Mouse (Mus musculus) macrophage (primary cell): ENCODE measurements around the gene Parvb. TPM values are rescaled to one million over a fixed set of nuclear protein-coding genes. Genes with fewer than 3 reads are reported as not detected.
A peak's percentile ranks its signal among the peaks of the same experiment; 100 is the strongest.

Source experiments
- H3K27ac ChIP-seq: fragments of 350-480 bp; formaldehyde crosslinking; 2 replicates; pipeline ENCODE4 v1.9.0; 2021
- H3K36me3 ChIP-seq: fragments of 350-480 bp; formaldehyde crosslinking; 2 replicates; pipeline ENCODE4 v1.9.0; 2021; ENCODE audit errors: inconsistent target
- H3K4me3 ChIP-seq: fragments of 350-480 bp; formaldehyde crosslinking; 2 replicates; pipeline ENCODE4 v1.9.0; 2021; ENCODE audit errors: inconsistent target
- H3K79me2 ChIP-seq: fragments of 350-480 bp; formaldehyde crosslinking; 2 replicates; pipeline ENCODE4 v1.9.0; 2021; ENCODE audit errors: inconsistent target
- WGBS: methylation state at CpG from one replicate; pipeline ENCODE4 v1.1.7; 2026; ENCODE audit warnings: inconsistent platforms; ENCODE audit not compliant: missing documents; 5-methylcytosine and 5-hydroxymethylcytosine counted together
- polyA plus RNA-seq: library from polyadenylated mRNA; stranded (reverse); fragments of 250-400 nt; gene quantifications from 3 replicates; pipeline ENCODE4 v1.2.4, GENCODE M21; 2018; ENCODE audit warnings: inconsistent platforms

Parvb gene
- polyA plus RNA-seq, 1 experiment from 2014 or later = 42.1 TPM

DNA sequence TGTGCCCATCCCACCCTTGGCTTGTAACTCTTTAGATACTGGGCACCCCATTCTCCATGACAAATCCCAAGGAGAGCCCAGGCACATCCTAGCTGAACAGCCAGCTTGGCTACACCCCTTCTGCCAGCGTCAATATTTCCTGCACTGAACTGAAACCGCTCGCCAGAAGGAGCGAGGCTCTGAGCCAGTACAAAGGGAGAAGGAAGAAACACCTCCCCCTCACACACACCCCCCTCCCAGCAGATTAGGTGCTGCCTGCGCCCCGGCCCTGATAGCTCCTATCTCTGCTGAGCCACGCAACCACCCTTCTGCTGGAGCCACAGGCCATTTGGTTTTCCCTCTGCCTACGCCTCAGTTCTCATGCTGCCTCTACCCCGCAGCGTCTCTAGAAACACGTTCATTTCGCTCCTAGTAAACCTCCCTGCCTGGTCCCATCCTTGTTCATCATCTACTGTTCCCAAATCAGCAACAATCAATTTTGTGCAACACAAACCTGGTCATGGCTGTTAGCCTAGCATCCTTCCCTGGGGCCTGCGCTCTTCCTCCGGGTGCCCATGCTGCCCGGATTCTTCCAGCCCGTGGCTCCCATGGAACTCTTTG is 630 bp upstream of the Parvb start:
- peak overlapping the region; percentile 49 for H3K4me3 ChIP-seq
- H3K36me3 ChIP-seq = no peaks in the 10 kb centered on the region
- WGBS = 2% methylated on average over 16 of the region's 16 CpGs
- H3K27ac ChIP-seq = peak overlapping the region; percentile 54
- peaks cover 34% of the 10 kb centered on the region for H3K79me2 ChIP-seq

GRCm38 (mm10) chr15:84232609-84233008 is 766 bp downstream of the Parvb start:
- WGBS = 79% methylated on average over 8 of the region's 8 CpGs
- H3K4me3 ChIP-seq = peak overlapping the region; percentile 49

DNA sequence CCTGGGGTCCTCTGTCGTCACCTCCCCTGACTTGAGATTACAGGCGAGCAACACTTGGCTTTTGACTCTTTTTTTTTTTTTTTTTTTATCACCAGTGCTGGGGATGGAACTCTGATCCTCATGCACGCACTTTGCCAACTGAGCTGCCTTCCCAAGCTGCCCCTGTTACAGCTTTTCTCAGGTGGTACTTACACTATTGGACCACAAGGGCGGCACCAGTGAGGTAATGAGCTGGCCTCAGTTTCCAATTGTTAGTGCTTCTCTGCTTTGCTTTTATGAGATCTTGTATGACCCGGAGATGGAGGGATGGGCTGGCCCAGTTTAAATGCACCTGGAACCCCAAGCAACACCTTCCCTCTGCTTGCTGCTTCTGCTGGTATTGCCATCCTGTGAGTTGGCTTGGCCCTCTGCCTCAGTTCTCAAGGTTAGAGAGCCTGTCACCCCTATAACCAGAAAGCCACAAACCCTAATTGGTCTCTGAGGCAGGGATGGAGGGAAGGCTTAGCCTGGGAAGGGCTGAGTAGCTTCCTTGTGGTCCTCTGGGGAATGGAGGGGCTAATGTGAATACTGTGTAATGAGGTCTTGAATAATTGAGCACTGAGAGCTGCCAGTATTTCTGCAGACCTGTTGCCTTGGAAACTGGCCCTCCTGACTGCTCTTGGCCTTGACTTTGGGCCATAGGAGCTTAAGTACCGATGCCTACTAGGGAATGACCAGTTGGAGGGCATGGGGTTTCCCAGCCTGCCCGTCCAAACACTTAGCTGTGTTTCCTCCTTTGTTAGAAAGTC is 3.1 kb downstream of the Parvb start:
- Histone ChIP-seq H3K4me3 (no peak overlapping the region), H3K36me3 (no peaks in the 10 kb centered on the region), H3K27ac (peak overlapping the region; percentile 93), H3K79me2 (peaks cover 72% of the 10 kb centered on the region)
- 73% methylated on average over 6 of the region's 7 CpGs for WGBS

More at GRCm38 (mm10) chr15:84232609-84233008, 766 bp downstream of the Parvb start:
- Histone ChIP-seq H3K36me3 (no peaks in the 10 kb centered on the region), H3K27ac (peak overlapping the region; percentile 48), H3K79me2 (peaks cover 48% of the 10 kb centered on the region)

- Histone ChIP-seq H3K36me3 (no peaks in the 10 kb centered on the region), H3K79me2 (peaks cover 79% of the 10 kb centered on the region), H3K27ac (peak overlapping the region; percentile 93), H3K4me3 (no peak overlapping the region)
- 3% methylated on average over 7 of the region's 7 CpGs for WGBS
These were observed 3.8 kb downstream of the Parvb start for GRCm38 (mm10) chr15:84235646-84236045.

GRCm38 (mm10) chr15:84238552-84238951 is 6.7 kb downstream of the Parvb start:
- WGBS = 94% methylated on average over 13 of the region's 15 CpGs
- Histone ChIP-seq H3K79me2 (peaks cover 92% of the 10 kb centered on the region), H3K4me3 (no peak overlapping the region), H3K27ac (no peak overlapping the region), H3K36me3 (no peaks in the 10 kb centered on the region; the same call in 1 of the 2 replicates)

DNA sequence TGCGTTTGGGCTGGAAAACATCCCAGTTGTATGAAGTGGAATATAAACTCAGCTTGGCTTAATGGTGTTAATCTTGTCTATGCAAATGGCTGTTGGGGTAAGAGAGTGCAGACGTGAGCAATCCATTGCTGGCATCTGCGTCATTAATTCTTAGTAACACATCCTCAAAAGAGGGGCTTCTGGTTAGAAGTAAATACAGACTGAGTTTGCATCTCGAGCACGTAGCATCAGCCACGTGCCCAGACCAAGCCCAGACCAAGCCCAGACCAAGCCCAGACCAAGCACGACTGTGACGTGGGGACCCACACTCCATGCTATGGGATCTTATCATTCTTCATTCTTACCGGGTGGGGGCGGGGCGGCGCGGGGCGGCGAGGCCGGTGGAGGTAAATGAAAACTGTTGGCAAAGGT is 7.2 kb downstream of the Parvb start:
- no peak overlapping the region for H3K27ac ChIP-seq
- peaks cover 92% of the 10 kb centered on the region for H3K79me2 ChIP-seq
- WGBS = 72% methylated on average over 15 of the region's 16 CpGs
- no peaks in the 10 kb centered on the region; the same call in 1 of the 2 replicates for H3K36me3 ChIP-seq
- no peak overlapping the region for H3K4me3 ChIP-seq

DNA sequence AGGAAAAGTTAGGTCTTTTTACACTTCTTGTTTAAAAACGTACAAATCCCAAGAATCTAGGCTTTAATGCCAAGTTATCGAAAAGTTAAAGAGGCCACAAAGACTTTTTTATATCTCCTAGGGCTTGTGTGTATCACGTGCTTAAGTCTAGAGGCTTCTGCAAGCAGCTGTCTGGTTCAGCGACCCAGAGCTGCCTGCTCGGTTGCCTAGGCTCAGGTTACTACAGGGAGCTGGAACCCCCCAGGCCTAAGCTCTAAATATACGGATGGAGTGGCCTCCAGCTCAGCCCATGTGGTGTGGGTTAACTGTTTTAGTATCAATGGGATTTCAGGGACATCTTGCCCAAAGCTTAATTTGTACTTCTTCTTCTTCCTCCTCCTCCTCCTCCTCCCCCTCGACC is 9.7 kb downstream of the Parvb start:
- H3K4me3 ChIP-seq = no peak overlapping the region

GRCm38 (mm10) chr15:84245104-84245503 is 13.3 kb downstream of the Parvb start:
- no peak overlapping the region for H3K4me3 ChIP-seq
- H3K27ac ChIP-seq = peak overlapping the region; percentile 49
- H3K79me2 ChIP-seq = peaks cover 99% of the 10 kb centered on the region
- WGBS = 77% methylated on average over 6 of the region's 7 CpGs
- no peaks in the 10 kb centered on the region; the same call in 1 of the 2 replicates for H3K36me3 ChIP-seq

More for the DNA sequence above, 9.7 kb downstream of the Parvb start:
- no peaks in the 10 kb centered on the region; the same call in 1 of the 2 replicates for H3K36me3 ChIP-seq
- H3K27ac ChIP-seq = no peak overlapping the region
- 89% methylated on average over 7 of the region's 7 CpGs for WGBS
- peaks cover 99% of the 10 kb centered on the region for H3K79me2 ChIP-seq

- no peaks in the 10 kb centered on the region; the same call in 1 of the 2 replicates for H3K36me3 ChIP-seq
- 65% methylated on average over 6 of the region's 6 CpGs for WGBS
- H3K27ac ChIP-seq = peak overlapping the region; percentile 49
- H3K79me2 ChIP-seq = peaks cover 99% of the 10 kb centered on the region
- H3K4me3 ChIP-seq = no peak overlapping the region
These were observed 14.4 kb downstream of the Parvb start for GRCm38 (mm10) chr15:84246195-84246594.

- 98% methylated on average over 3 of the region's 3 CpGs for WGBS
- H3K27ac ChIP-seq = no peak overlapping the region
- peaks cover 99% of the 10 kb centered on the region for H3K79me2 ChIP-seq
- H3K36me3 ChIP-seq = no peaks in the 10 kb centered on the region; the same call in 1 of the 2 replicates
- H3K4me3 ChIP-seq = no peak overlapping the region
These were observed 15.5 kb downstream of the Parvb start for GRCm38 (mm10) chr15:84247309-84247708.

GRCm38 (mm10) chr15:84251227-84251626 is 19.4 kb downstream of the Parvb start:
- H3K79me2 ChIP-seq = peaks cover 97% of the 10 kb centered on the region
- 94% methylated on average over 13 of the region's 13 CpGs for WGBS
- no peak overlapping the region for H3K4me3 ChIP-seq
- H3K36me3 ChIP-seq = no peaks in the 10 kb centered on the region
- H3K27ac ChIP-seq = no peak overlapping the region

DNA sequence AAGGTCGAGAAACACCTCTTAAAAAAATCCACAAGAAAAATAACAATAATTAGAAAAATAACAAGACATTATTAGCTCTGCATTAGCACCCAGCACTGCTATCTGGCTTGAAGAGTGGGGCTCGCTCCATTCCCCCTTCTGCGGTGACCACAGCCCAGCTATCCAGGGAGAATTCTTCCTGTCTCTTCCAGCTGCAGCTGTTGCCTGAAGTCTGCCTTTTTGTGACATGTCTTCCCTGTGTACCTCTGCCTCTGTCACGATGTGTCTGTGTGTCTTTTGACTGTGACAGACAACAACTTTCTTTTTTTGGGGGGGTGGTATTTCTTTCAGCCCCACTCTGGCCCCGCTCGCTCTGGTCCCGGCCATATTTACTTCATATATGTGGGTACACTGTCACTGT is 20.8 kb downstream of the Parvb start:
- no peaks in the 10 kb centered on the region for H3K36me3 ChIP-seq
- H3K79me2 ChIP-seq = peaks cover 93% of the 10 kb centered on the region
- 97% methylated on average over 7 of the region's 7 CpGs for WGBS
- H3K27ac ChIP-seq = no peak overlapping the region
- no peak overlapping the region for H3K4me3 ChIP-seq

GRCm38 (mm10) chr15:84253757-84254156 is 21.9 kb downstream of the Parvb start:
- Histone ChIP-seq H3K4me3 (no peak overlapping the region), H3K36me3 (no peaks in the 10 kb centered on the region), H3K27ac (no peak overlapping the region), H3K79me2 (peaks cover 93% of the 10 kb centered on the region)
- WGBS = 85% methylated on average over 11 of the region's 11 CpGs

- peaks cover 93% of the 10 kb centered on the region for H3K79me2 ChIP-seq
- 80% methylated on average over 7 of the region's 8 CpGs for WGBS
- H3K27ac ChIP-seq = no peak overlapping the region
- H3K36me3 ChIP-seq = no peaks in the 10 kb centered on the region
- no peak overlapping the region for H3K4me3 ChIP-seq
These were observed 22.5 kb downstream of the Parvb start for GRCm38 (mm10) chr15:84254387-84254786.

DNA sequence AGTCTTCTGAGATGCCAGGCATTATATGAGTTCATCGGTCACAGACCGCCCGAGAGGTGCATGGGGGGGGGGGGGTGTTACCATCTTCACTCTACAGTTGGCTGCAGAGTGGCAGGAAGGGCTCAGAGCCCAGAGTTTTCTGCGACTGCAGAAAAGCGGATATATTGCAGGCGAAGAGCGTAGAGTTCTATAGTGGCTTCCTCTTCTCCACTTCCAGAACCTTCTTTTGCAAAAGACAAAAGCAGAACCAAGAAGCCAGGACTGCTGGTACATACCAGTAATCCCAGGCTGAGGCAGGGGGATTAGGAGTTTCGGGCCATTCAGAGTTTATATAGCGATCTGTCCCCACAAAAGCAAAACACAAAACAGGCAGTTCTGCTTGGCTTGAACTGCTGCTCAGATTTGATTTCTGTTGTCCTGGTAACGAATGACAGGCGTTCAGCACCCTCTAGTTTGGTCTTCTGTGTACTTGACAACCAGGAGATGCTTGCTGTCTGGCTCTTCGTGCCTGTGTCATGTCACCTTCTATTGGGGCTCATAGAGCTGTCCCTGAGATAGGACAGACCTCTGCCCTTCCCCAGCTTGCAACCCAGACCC is 24.5 kb downstream of the Parvb start:
- whole genome bisulfite sequencing = 19% methylated on average over 12 of the region's 12 CpGs
- H3K27ac ChIP-seq = peak overlapping the region; percentile 74
- no peaks in the 10 kb centered on the region for H3K36me3 ChIP-seq
- H3K4me3 ChIP-seq = no peak overlapping the region
- peaks cover 92% of the 10 kb centered on the region for H3K79me2 ChIP-seq
